ENCODE assay signal across 9 mouse cellular contexts in the genomic region with DNA sequence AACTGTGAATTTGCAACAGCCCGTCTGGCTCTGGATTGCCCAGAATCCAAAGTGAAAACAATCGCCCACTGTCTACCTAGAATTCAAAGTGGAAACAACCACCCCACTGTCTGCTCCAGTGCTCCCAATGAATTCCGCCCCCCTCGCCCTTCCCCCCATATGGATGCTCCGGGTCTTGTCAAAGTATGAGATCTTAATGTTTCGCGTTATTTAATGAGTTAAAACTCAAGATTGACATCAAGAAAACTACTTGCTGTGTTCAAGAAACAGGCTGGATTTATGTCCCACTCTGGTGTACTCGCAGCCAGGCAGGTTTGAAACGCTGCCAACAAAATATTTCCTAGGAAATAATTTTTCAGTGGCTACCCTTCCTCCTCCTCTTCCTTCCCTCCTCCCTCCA. TPM values are rescaled to one million over a fixed set of nuclear protein-coding genes. Genes with fewer than 3 reads are reported as not detected.
DNase-seq lines count a peak whose midpoint lies in the region; ATAC-seq lines count a peak whose summit lies in the region.
"Had no signal": no experiment of that assay in that cellular context is flagged by ENCODE, and none has a peak within 500 bp of the region (broad histone marks: within the 10 kb centered on the region; RNA-seq: fewer than 3 reads in every experiment).

No protein-coding gene starts in this region.

- no peaks in the 10 kb centered on the region for H3K9me3 ChIP-seq in heart, embryonic 16.5 days (replicated peaks; ENCODE audit: control insufficient read depth, low read length)
- no peaks in the 10 kb centered on the region for H3K9me3 ChIP-seq in forebrain, embryonic 16.5 days (ENCODE audit: control insufficient read depth, low read length)
- no peaks in the 10 kb centered on the region for H3K9me3 ChIP-seq in liver, embryonic 15.5 days (replicated peaks)

- 46% methylated on average over 9 of the region's 9 CpGs for WGBS in heart, embryonic 16.5 days
- WGBS in forebrain, embryonic 16.5 days, result 25% methylated on average over 9 of the region's 9 CpGs
- WGBS in liver, embryonic 15.5 days (ENCODE audit: insufficient replicate concordance), result 56% methylated on average over 9 of the region's 9 CpGs

- peaks cover 52% of the 10 kb centered on the region for H3K4me1 ChIP-seq in heart, embryonic 16.5 days (ENCODE audit: control insufficient read depth, insufficient read depth, low read length)
- peaks cover 39% of the 10 kb centered on the region for H3K4me1 ChIP-seq in forebrain, embryonic 16.5 days (replicated peaks; ENCODE audit: control insufficient read depth, insufficient read depth, low read length)
- peaks cover 57% of the 10 kb centered on the region for H3K4me1 ChIP-seq in liver, embryonic 15.5 days (replicated peaks)

- no peak for ATAC-seq in heart, embryonic 16.5 days (replicated peaks; ENCODE audit: extremely low read depth, insufficient read depth, low FRiP score)
- ATAC-seq in forebrain, embryonic 16.5 days, result peak; percentile 5
- ATAC-seq in liver, embryonic 15.5 days (ENCODE audit: insufficient read depth), result no peak

- peaks cover 14% of the 10 kb centered on the region for H3K36me3 ChIP-seq in heart, embryonic 16.5 days (ENCODE audit: control insufficient read depth, insufficient read depth)
- H3K36me3 ChIP-seq in forebrain, embryonic 16.5 days (ENCODE audit: control insufficient read depth, insufficient read depth), result peaks cover 11% of the 10 kb centered on the region
- peaks cover 24% of the 10 kb centered on the region for H3K36me3 ChIP-seq in liver, embryonic 15.5 days (replicated peaks)

- no peak for DNase-seq in heart, postnatal 4 days
- DNase-seq in brain, adult 2 months (ENCODE audit: low read depth, low spot score), result peak; percentile 84
- no peak for DNase-seq in thymus, postnatal 10 days (ENCODE audit: low spot score in 2 of 2)
- DNase-seq in spleen, postnatal 10 days (ENCODE audit: low spot score in 2 of 2), result no peak
- no peak for DNase-seq in adrenal gland, adult 18-20 months (ENCODE audit: low spot score in 2 of 2)

- peak overlapping the region; percentile 50 for H3K4me2 ChIP-seq in heart, embryonic 16.5 days (ENCODE audit: low read depth, low read length)
- H3K4me2 ChIP-seq in forebrain, embryonic 16.5 days (ENCODE audit: low read length), result peak overlapping the region; percentile 40
- H3K4me2 ChIP-seq in liver, embryonic 15.5 days, result peak overlapping the region; percentile 98

- H3K27me3 ChIP-seq in heart, embryonic 16.5 days (ENCODE audit: control insufficient read depth, insufficient read depth, low read length), result no peaks in the 10 kb centered on the region
- H3K27me3 ChIP-seq in forebrain, embryonic 16.5 days (replicated peaks; ENCODE audit: control insufficient read depth, insufficient read depth, low read length), result no peaks in the 10 kb centered on the region
- peaks cover 27% of the 10 kb centered on the region; the same call in 1 of the 2 replicates for H3K27me3 ChIP-seq in liver, embryonic 15.5 days

- H3K27ac ChIP-seq in heart, embryonic 16.5 days (ENCODE audit: low read length), result peak overlapping the region; percentile 82
- peak overlapping the region; percentile 75 for H3K27ac ChIP-seq in forebrain, embryonic 16.5 days (ENCODE audit: low read length)
- 0 out of 2 replicates have a peak overlapping the region, but pooled peaks have one; percentile 14 for H3K27ac ChIP-seq in liver, embryonic 15.5 days (replicated peaks)

- H3K9ac ChIP-seq in heart, embryonic 16.5 days (ENCODE audit: low read length), result no peak overlapping the region
- no peak overlapping the region for H3K9ac ChIP-seq in forebrain, embryonic 16.5 days (replicated peaks; ENCODE audit: low read depth, low read length)
- no peak overlapping the region for H3K9ac ChIP-seq in liver, embryonic 15.5 days

- H3K4me3 ChIP-seq in heart, embryonic 16.5 days (ENCODE audit: low read length), result peak overlapping the region; percentile 72; the same call in 1 of the 2 replicates
- H3K4me3 ChIP-seq in forebrain, embryonic 16.5 days (replicated peaks; ENCODE audit: low read length), result peak overlapping the region; percentile 78
- H3K4me3 ChIP-seq in liver, embryonic 15.5 days (replicated peaks), result peak overlapping the region; percentile 86

RNA-seq across cellular contexts. Expression of gene 2510039O18Rik, which starts 0.6 kb away (rescaled TPM):
- 12.1 and 14.2 TPM in 2 replicates for polyA plus RNA-seq in heart, embryonic 16.5 days (2015; fragmentation: Nextera tagmentation; extraction: Ambion mirVana)
- 10 to 100 TPM; 46.8 to 49.3 TPM for total RNA-seq in heart, postnatal 4 days (2021)
- polyA plus RNA-seq in forebrain, embryonic 16.5 days (2015; fragmentation: Nextera tagmentation; extraction: Ambion mirVana), result 10.0 and 11.2 TPM in 2 replicates
- 7.8 and 8.9 TPM in 2 replicates for polyA plus RNA-seq in liver, embryonic 15.5 days (2015; fragmentation: Nextera tagmentation; extraction: Ambion mirVana)
- total RNA-seq in adrenal gland, adult 18-20 months (2021), result 10 to 100 TPM; 44.1 to 48.0 TPM

RNA-seq across cellular contexts. Expression of gene Plod1, which starts 3.5 kb away (rescaled TPM):
- 58.5 and 62.7 TPM in 2 replicates for polyA plus RNA-seq in heart, embryonic 16.5 days (2015; fragmentation: Nextera tagmentation; extraction: Ambion mirVana)
- 10 to 100 TPM; 80.9 to 82.5 TPM for total RNA-seq in heart, postnatal 4 days (2021)
- 16.3 and 18.1 TPM in 2 replicates for polyA plus RNA-seq in forebrain, embryonic 16.5 days (2015; fragmentation: Nextera tagmentation; extraction: Ambion mirVana)
- polyA plus RNA-seq in liver, embryonic 15.5 days (2015; fragmentation: Nextera tagmentation; extraction: Ambion mirVana), result 29.0 and 30.6 TPM in 2 replicates
- total RNA-seq in adrenal gland, adult 18-20 months (2021), result 10 to 100 TPM; 38.1 to 54.7 TPM

RNA-seq across cellular contexts. Expression of gene Mfn2, which starts 35.6 kb away (rescaled TPM):
- 164 and 184 TPM in 2 replicates for polyA plus RNA-seq in heart, embryonic 16.5 days (2015; fragmentation: Nextera tagmentation; extraction: Ambion mirVana)
- total RNA-seq in heart, postnatal 4 days (2021), result 100 to 1,000 TPM; 505 to 526 TPM
- polyA plus RNA-seq in forebrain, embryonic 16.5 days (2015; fragmentation: Nextera tagmentation; extraction: Ambion mirVana), result 82.4 and 90.7 TPM in 2 replicates
- 15.5 and 15.6 TPM in 2 replicates for polyA plus RNA-seq in liver, embryonic 15.5 days (2015; fragmentation: Nextera tagmentation; extraction: Ambion mirVana)
- 100 to 1,000 TPM; 187 to 211 TPM for total RNA-seq in adrenal gland, adult 18-20 months (2021)

RNA-seq across cellular contexts. Expression of gene Nppb, which starts 45.5 kb away (rescaled TPM):
- 159 and 197 TPM in 2 replicates for polyA plus RNA-seq in heart, embryonic 16.5 days (2015; fragmentation: Nextera tagmentation; extraction: Ambion mirVana)
- total RNA-seq in heart, postnatal 4 days (2021), result 100 to 1,000 TPM; 736 to 787 TPM
- polyA plus RNA-seq in forebrain, embryonic 16.5 days (2015; fragmentation: Nextera tagmentation; extraction: Ambion mirVana), result not detected in 2 replicates
- not detected in 2 replicates for polyA plus RNA-seq in liver, embryonic 15.5 days (2015; fragmentation: Nextera tagmentation; extraction: Ambion mirVana)
- total RNA-seq in adrenal gland, adult 18-20 months (2021), result under 1 TPM in 1 of 2 experiments, not detected in 1; 0.42 TPM
- total RNA-seq: layer of hippocampus, postnatal 14 days had no signal

Comparison
In these comparisons a context has a peak if more than half of its experiments do, and no peak if none do; other contexts are left out.
1. H3K27ac ChIP-seq: peak in every context shown above with its lines; median percentile 82 in heart, embryonic 16.5 days; 75 in forebrain, embryonic 16.5 days; 14 in liver, embryonic 15.5 days.
2. H3K4me2 ChIP-seq: peak in every context shown above with its lines; median percentile 98 in liver, embryonic 15.5 days; 50 in heart, embryonic 16.5 days; 40 in forebrain, embryonic 16.5 days.